Mouse (Mus musculus) midbrain, embryonic 14.5 days (tissue): ENCODE measurements at regions not wholly inside any gene's neighbourhood (a gene's known extent, or its start where the extent isn't known, plus 50 kb on each side); places are given as distances from the start of the nearest gene placed in this dataset.

Source experiments
- ATAC-seq: fragments of 200-750 bp; cut with Nextera tagmentation; 2 replicates; pipeline ENCODE4 v1.8.0; 2017; ENCODE audit warnings: moderate number of reproducible peaks, moderate library complexity; ENCODE audit not compliant: low FRiP score, low TSS enrichment
- DNase-seq: peaks from one replicate; pipeline ENCODE4 v3.0.0-alpha.2; 2015
- H3K27ac ChIP-seq: fragments of 300-500 bp; sonication (generic); replicated peaks from 2 replicates; pipeline ENCODE4 v1.5.1; 2014; ENCODE audit warnings: mild to moderate bottlenecking, low read depth, low read length, moderate library complexity
- H3K27me3 ChIP-seq: fragments of 300-500 bp; sonication (generic); 2 replicates; pipeline ENCODE4 v1.6.1; 2014; ENCODE audit warnings: low read length, control low read depth, mixed read lengths; ENCODE audit not compliant: control insufficient read depth, insufficient read depth
- H3K36me3 ChIP-seq: fragments of 300-500 bp; sonication (generic); 2 replicates; pipeline ENCODE4 v1.6.1; 2014; ENCODE audit warnings: low read length, control low read depth; ENCODE audit not compliant: control insufficient read depth, insufficient read depth
- H3K4me1 ChIP-seq: fragments of 300-500 bp; sonication (generic); 2 replicates; pipeline ENCODE4 v1.6.1; 2014; ENCODE audit warnings: mild to moderate bottlenecking, antibody characterized with exemption, low read length, control low read depth; ENCODE audit not compliant: control insufficient read depth, insufficient read depth
- H3K4me2 ChIP-seq: fragments of 300-500 bp; sonication (generic); 2 replicates; pipeline ENCODE4 v1.6.1; 2014; ENCODE audit warnings: mild to moderate bottlenecking, low read length, moderate library complexity
- H3K4me3 ChIP-seq: fragments of 300-500 bp; sonication (generic); replicated peaks from 2 replicates; pipeline ENCODE4 v1.5.1; 2014; ENCODE audit warnings: low read depth, low read length
- H3K9ac ChIP-seq: fragments of 300-500 bp; sonication (generic); replicated peaks from 2 replicates; pipeline ENCODE4 v1.6.1; 2014; ENCODE audit warnings: mild to moderate bottlenecking, low read length, moderate library complexity
- H3K9me3 ChIP-seq: fragments of 300-500 bp; sonication (generic); 2 replicates; pipeline ENCODE4 v1.6.1; 2016; ENCODE audit warnings: low read length, control low read depth, mixed read lengths; ENCODE audit not compliant: control insufficient read depth
- WGBS: fragments of 180-500 bp; shearing (Covaris S2); extraction: QIAGEN DNeasy Blood & Tissue Kit; methylation state at CpG from one replicate; pipeline ENCODE4 v1.1.7; 2014; 5-methylcytosine and 5-hydroxymethylcytosine counted together

GRCm38 (mm10) chr2:12023402-12024111 lies 245.9 kb downstream of the Ankrd16 start:
- no peaks in the 10 kb centered on the region for H3K4me1 ChIP-seq
- no peak overlapping the region for H3K4me2 ChIP-seq
- WGBS: 52% methylated on average over 10 of the region's 10 CpGs
- H3K9me3 ChIP-seq: no peaks in the 10 kb centered on the region
- no peaks in the 10 kb centered on the region for H3K27me3 ChIP-seq
- no peak overlapping the region for H3K4me3 ChIP-seq
- H3K27ac ChIP-seq: no peak overlapping the region
- peak; percentile 14 for DNase-seq
- H3K36me3 ChIP-seq: no peaks in the 10 kb centered on the region
- no peak for ATAC-seq
- no peak overlapping the region for H3K9ac ChIP-seq

GRCm38 (mm10) chr2:12026220-12026619 lies 248.5 kb downstream of the Ankrd16 start:
- Histone ChIP-seq H3K27me3 (no peaks in the 10 kb centered on the region), H3K4me2 (no peak overlapping the region), H3K4me3 (no peak overlapping the region), H3K9me3 (no peaks in the 10 kb centered on the region), H3K9ac (no peak overlapping the region), H3K27ac (no peak overlapping the region), H3K4me1 (no peaks in the 10 kb centered on the region), H3K36me3 (no peaks in the 10 kb centered on the region)
- ATAC-seq: no peak
- no peak for DNase-seq
- 45% methylated on average over 1 of the region's 1 CpGs for WGBS

GRCm38 (mm10) chr2:12033518-12034322 lies 256.0 kb downstream of the Ankrd16 start:
- DNase-seq (no peak), ATAC-seq (no peak)
- WGBS: 72% methylated on average over 11 of the region's 11 CpGs
- no peak overlapping the region for H3K4me3 ChIP-seq
- no peak overlapping the region for H3K9ac ChIP-seq
- no peak overlapping the region for H3K27ac ChIP-seq
- H3K27me3 ChIP-seq: no peaks in the 10 kb centered on the region
- H3K4me1 ChIP-seq: no peaks in the 10 kb centered on the region
- no peaks in the 10 kb centered on the region for H3K36me3 ChIP-seq
- no peak overlapping the region for H3K4me2 ChIP-seq
- H3K9me3 ChIP-seq: no peaks in the 10 kb centered on the region

GRCm38 (mm10) chr2:12034323-12034585 lies 256.6 kb downstream of the Ankrd16 start:
- Histone ChIP-seq H3K9me3 (no peaks in the 10 kb centered on the region), H3K4me1 (no peaks in the 10 kb centered on the region), H3K27me3 (no peaks in the 10 kb centered on the region), H3K4me2 (no peak overlapping the region), H3K4me3 (no peak overlapping the region), H3K27ac (no peak overlapping the region), H3K36me3 (no peaks in the 10 kb centered on the region), H3K9ac (no peak overlapping the region)
- DNase-seq (no peak), ATAC-seq (no peak)
- WGBS: 82% methylated on average over 8 of the region's 8 CpGs

GRCm38 (mm10) chr2:12049386-12049785 lies 252.3 kb downstream of the Itga8 start:
- no peaks in the 10 kb centered on the region for H3K9me3 ChIP-seq
- H3K4me1 ChIP-seq: no peaks in the 10 kb centered on the region
- no peak for ATAC-seq
- 84% methylated on average over 7 of the region's 7 CpGs for WGBS
- H3K36me3 ChIP-seq: no peaks in the 10 kb centered on the region
- no peak overlapping the region for H3K4me3 ChIP-seq
- H3K4me2 ChIP-seq: no peak overlapping the region
- no peak overlapping the region for H3K27ac ChIP-seq
- no peaks in the 10 kb centered on the region for H3K27me3 ChIP-seq
- DNase-seq: no peak
- H3K9ac ChIP-seq: no peak overlapping the region

GRCm38 (mm10) chr2:12049972-12050371 lies 251.8 kb downstream of the Itga8 start:
- Histone ChIP-seq H3K4me2 (no peak overlapping the region), H3K9ac (no peak overlapping the region), H3K27ac (no peak overlapping the region), H3K36me3 (no peaks in the 10 kb centered on the region), H3K4me3 (no peak overlapping the region), H3K9me3 (no peaks in the 10 kb centered on the region), H3K4me1 (no peaks in the 10 kb centered on the region), H3K27me3 (no peaks in the 10 kb centered on the region)
- ATAC-seq (no peak), DNase-seq (peak; percentile 63)

- no peak for ATAC-seq
- no peak overlapping the region for H3K9ac ChIP-seq
- no peaks in the 10 kb centered on the region for H3K36me3 ChIP-seq
- no peak overlapping the region for H3K4me2 ChIP-seq
- DNase-seq: no peak
- 60% methylated on average over 8 of the region's 8 CpGs for WGBS
- no peaks in the 10 kb centered on the region for H3K9me3 ChIP-seq
- H3K4me3 ChIP-seq: no peak overlapping the region
- no peak overlapping the region for H3K27ac ChIP-seq
- no peaks in the 10 kb centered on the region for H3K4me1 ChIP-seq
- no peaks in the 10 kb centered on the region for H3K27me3 ChIP-seq
These were observed 248.1 kb downstream of the Itga8 start for GRCm38 (mm10) chr2:12053404-12054164.

- no peaks in the 10 kb centered on the region for H3K9me3 ChIP-seq
- no peaks in the 10 kb centered on the region for H3K4me1 ChIP-seq
- no peaks in the 10 kb centered on the region for H3K36me3 ChIP-seq
- ATAC-seq: no peak
- H3K27ac ChIP-seq: no peak overlapping the region
- no peak for DNase-seq
- no peak overlapping the region for H3K4me2 ChIP-seq
- no peaks in the 10 kb centered on the region for H3K27me3 ChIP-seq
- H3K4me3 ChIP-seq: no peak overlapping the region
- no peak overlapping the region for H3K9ac ChIP-seq
- WGBS: 5% methylated on average over 3 of the region's 3 CpGs
These were observed 247.6 kb downstream of the Itga8 start for GRCm38 (mm10) chr2:12054165-12054500.
